In the genomic region with DNA sequence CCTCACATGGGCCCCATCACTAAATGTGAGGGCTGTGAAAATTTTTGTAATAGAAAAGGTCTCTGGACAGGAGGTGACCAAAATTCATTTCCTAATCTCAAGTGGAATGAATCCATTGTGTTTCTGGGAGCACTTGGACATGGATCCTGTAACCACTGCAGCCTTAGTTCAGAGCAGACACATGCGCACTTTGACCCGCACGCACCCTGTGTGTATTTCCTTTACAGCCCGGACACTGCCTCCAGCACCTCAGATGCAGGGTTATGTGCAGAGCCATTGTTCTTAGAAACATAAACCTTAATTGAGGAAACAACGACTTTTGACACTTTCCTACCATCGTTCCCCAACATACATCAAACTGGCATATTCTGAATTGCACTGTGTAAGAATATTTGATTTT, we compare ENCODE assay signal across 14 mouse cellular contexts.
"Had no signal": no experiment of that assay in that cellular context is flagged by ENCODE, and none has a peak within 500 bp of the region (broad histone marks: within the 10 kb centered on the region; RNA-seq: fewer than 3 reads in every experiment).

No protein-coding gene starts in this region.

- H3K27ac ChIP-seq: liver, embryonic 14.5 days; midbrain, embryonic 10.5 days; midbrain, embryonic 13.5 days; midbrain, embryonic 15.5 days; neural tube, embryonic 12.5 days had no signal

- DNase-seq: lung, adult 18-20 months; lung, embryonic 14.5 days; lung, postnatal 10 days; lung, postnatal 4 days; right cerebral cortex, postnatal 14 days; right cerebral cortex, postnatal 4 days; thymus, adult 18-20 months; thymus, postnatal 14 days; thymus, postnatal 36 days had no signal

- H3K4me1 ChIP-seq: midbrain, embryonic 15.5 days; neural tube, embryonic 12.5 days had no signal

- H3K36me3 ChIP-seq: midbrain, embryonic 15.5 days had no signal

- H3K4me3 ChIP-seq: midbrain, embryonic 10.5 days; midbrain, embryonic 13.5 days; midbrain, embryonic 15.5 days; neural tube, embryonic 12.5 days had no signal

- H3K9ac ChIP-seq: liver, embryonic 14.5 days; lung, embryonic 14.5 days; midbrain, embryonic 13.5 days; midbrain, embryonic 15.5 days; neural tube, embryonic 12.5 days had no signal

- H3K4me2 ChIP-seq: lung, embryonic 14.5 days; midbrain, embryonic 13.5 days; midbrain, embryonic 15.5 days; neural tube, embryonic 12.5 days had no signal

- H3K9me3 ChIP-seq: midbrain, embryonic 10.5 days; midbrain, embryonic 13.5 days; midbrain, embryonic 15.5 days; neural tube, embryonic 12.5 days had no signal

- ATAC-seq: midbrain, embryonic 13.5 days; midbrain, embryonic 15.5 days had no signal

- H3K27me3 ChIP-seq: midbrain, embryonic 13.5 days; midbrain, embryonic 15.5 days; neural tube, embryonic 12.5 days had no signal
